Mouse (Mus musculus) cerebellum, adult 2 months (tissue): ENCODE data around the gene Cldn7.

Experiments
- CTCF ChIP-seq: fragments of 200-500 bp; IDR thresholded peaks from 2 replicates; pipeline ENCODE4 v1.5.1; 2011; ENCODE audit warnings: low read depth, mild to moderate bottlenecking, control low read depth, low read length, moderate library complexity, borderline replicate concordance; ENCODE audit not compliant: insufficient read depth
- POLR2A ChIP-seq: fragments of 200-500 bp; IDR thresholded peaks from 2 replicates; pipeline ENCODE4 v1.6.1; 2011; ENCODE audit warnings: low read length, control low read depth, borderline replicate concordance; ENCODE audit not compliant: insufficient read depth

DNA sequence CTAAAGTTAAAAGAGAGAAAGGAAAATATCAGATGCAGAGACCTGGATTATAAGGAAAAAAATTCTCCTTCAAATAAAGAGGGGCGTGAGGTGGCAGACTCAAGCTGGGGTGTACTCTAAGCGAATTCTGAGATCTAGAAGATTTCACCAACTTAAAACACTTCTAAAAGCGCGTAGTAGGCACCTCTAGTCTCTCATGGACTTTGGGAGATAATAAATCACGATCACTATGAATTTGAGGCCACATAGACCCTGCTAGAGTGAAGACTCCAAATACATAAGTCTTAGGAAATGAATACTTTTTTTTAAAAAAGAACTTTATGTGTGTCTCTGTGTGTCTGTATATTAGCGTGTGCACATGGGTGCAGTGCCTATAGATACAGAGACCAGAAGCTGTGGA lies 51.1 kb downstream of the Cldn7 start:
- no peak for TF ChIP-seq POLR2A
- no peak for TF ChIP-seq CTCF
